Comparison of ENCODE assay signal across 8 mouse cellular contexts in the genomic region with DNA sequence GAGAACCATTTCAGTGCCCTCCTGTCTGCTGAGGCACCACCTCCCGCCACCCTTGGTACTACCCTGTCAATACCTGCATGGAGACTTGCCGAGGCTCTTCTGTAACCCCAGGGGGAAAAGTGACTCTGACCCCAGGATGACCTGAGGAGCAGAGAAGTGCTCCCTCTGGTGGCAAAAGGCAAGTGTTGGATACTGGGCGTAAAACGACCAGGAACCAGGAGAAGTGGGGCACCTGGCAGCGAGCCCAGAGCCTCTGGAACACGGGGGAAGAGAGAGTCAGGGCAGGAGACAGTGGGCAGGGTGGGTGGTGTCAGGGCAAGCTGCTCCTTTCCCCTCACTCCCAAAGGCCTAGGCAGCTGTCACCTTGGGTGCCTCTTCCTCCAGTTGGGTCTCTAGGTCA. TPM values are rescaled to one million over a fixed set of nuclear protein-coding genes. Genes with fewer than 3 reads are reported as not detected.
DNase-seq lines count a peak whose midpoint lies in the region; ATAC-seq and TF ChIP-seq lines count a peak whose summit lies in the region.

No protein-coding gene starts in this region.

- H3K4me1 ChIP-seq in forebrain, embryonic 12.5 days: peaks cover 49% of the 10 kb centered on the region
- H3K4me1 ChIP-seq in forebrain, embryonic 16.5 days (replicated peaks; ENCODE audit: control insufficient read depth, insufficient read depth, low read length): peaks cover 33% of the 10 kb centered on the region
- peaks cover 22% of the 10 kb centered on the region for H3K4me1 ChIP-seq in heart, postnatal 0 days (ENCODE audit: control insufficient read depth, insufficient read depth)

- no peaks in the 10 kb centered on the region for H3K9me3 ChIP-seq in forebrain, embryonic 12.5 days
- H3K9me3 ChIP-seq in forebrain, embryonic 16.5 days (ENCODE audit: control insufficient read depth, low read length): no peaks in the 10 kb centered on the region
- no peaks in the 10 kb centered on the region for H3K9me3 ChIP-seq in heart, postnatal 0 days (replicated peaks; ENCODE audit: control insufficient read depth, low read length)

- no peak overlapping the region for H3K4me3 ChIP-seq in forebrain, embryonic 12.5 days (replicated peaks)
- H3K4me3 ChIP-seq in forebrain, embryonic 16.5 days (replicated peaks; ENCODE audit: low read length): no peak overlapping the region
- no peak overlapping the region for H3K4me3 ChIP-seq in heart, postnatal 0 days (ENCODE audit: low read depth, low read length)

- H3K27me3 ChIP-seq in forebrain, embryonic 12.5 days: no peaks in the 10 kb centered on the region
- H3K27me3 ChIP-seq in forebrain, embryonic 16.5 days (replicated peaks; ENCODE audit: control insufficient read depth, insufficient read depth, low read length): no peaks in the 10 kb centered on the region
- no peaks in the 10 kb centered on the region for H3K27me3 ChIP-seq in heart, postnatal 0 days (ENCODE audit: control insufficient read depth, insufficient read depth, low read length)

- no peak for ATAC-seq in forebrain, embryonic 12.5 days (ENCODE audit: low FRiP score)
- no peak for ATAC-seq in forebrain, embryonic 16.5 days
- ATAC-seq in heart, postnatal 0 days (ENCODE audit: insufficient read depth, low read depth): peak; percentile 5; the same call in 1 of the 2 replicates

- TF ChIP-seq EP300 in heart, postnatal 0 days (IDR thresholded peaks at IDR 0.05; ENCODE audit: low read depth): no peak

- peak; percentile 80 for TF ChIP-seq CTCF in heart, postnatal 0 days (IDR thresholded peaks at IDR 0.05; ENCODE audit: low read depth)

- peaks cover 39% of the 10 kb centered on the region for H3K36me3 ChIP-seq in forebrain, embryonic 12.5 days (replicated peaks)
- no peaks in the 10 kb centered on the region; the same call in 1 of the 2 replicates for H3K36me3 ChIP-seq in forebrain, embryonic 16.5 days (ENCODE audit: control insufficient read depth, insufficient read depth)
- H3K36me3 ChIP-seq in heart, postnatal 0 days (replicated peaks; ENCODE audit: control insufficient read depth, insufficient read depth, low read length): no peaks in the 10 kb centered on the region; the same call in 1 of the 2 replicates

- no peak overlapping the region for H3K4me2 ChIP-seq in forebrain, embryonic 12.5 days
- H3K4me2 ChIP-seq in forebrain, embryonic 16.5 days (ENCODE audit: low read length): no peak overlapping the region
- no peak overlapping the region for H3K4me2 ChIP-seq in heart, postnatal 0 days (ENCODE audit: low read depth, low read length)

- no peak overlapping the region for H3K27ac ChIP-seq in forebrain, embryonic 12.5 days
- no peak overlapping the region for H3K27ac ChIP-seq in forebrain, embryonic 16.5 days (ENCODE audit: low read length)
- H3K27ac ChIP-seq in heart, postnatal 0 days (ENCODE audit: low read depth): no peak overlapping the region

- H3K9ac ChIP-seq in forebrain, embryonic 12.5 days: 0 out of 2 replicates have a peak overlapping the region, but pooled peaks have one; percentile 36
- H3K9ac ChIP-seq in forebrain, embryonic 16.5 days (replicated peaks; ENCODE audit: low read depth, low read length): no peak overlapping the region
- H3K9ac ChIP-seq in heart, postnatal 0 days (replicated peaks; ENCODE audit: low read depth, low read length): no peak overlapping the region

- peak; percentile 57 for DNase-seq in ovary, postnatal 36 days (ENCODE audit: low spot score)
- no peak for DNase-seq in ovary, adult 18-20 months (ENCODE audit: low spot score)
- peak; percentile 75 for DNase-seq in cerebellum, adult 8-10 months
- DNase-seq in heart, postnatal 0 days (ENCODE audit: low spot score): peak; percentile 75
- DNase-seq in lung, postnatal 4 days: peak; percentile 73 to 81
- no peak for DNase-seq in layer of hippocampus, adult 11-12 months (ENCODE audit: low spot score)

- WGBS in forebrain, embryonic 12.5 days: 30% methylated on average over 6 of the region's 6 CpGs
- 23% methylated on average over 6 of the region's 6 CpGs for WGBS in forebrain, embryonic 16.5 days
- WGBS in heart, postnatal 0 days: 18% methylated on average over 6 of the region's 6 CpGs

RNA-seq across cellular contexts. Expression of a gene that starts 2.9 kb away (rescaled TPM):
- 57.4 and 60.9 TPM in 2 replicates for polyA plus RNA-seq in forebrain, embryonic 12.5 days (2016; fragmentation: Nextera tagmentation; extraction: Ambion mirVana)
- 88.4 and 111 TPM in 2 replicates for polyA plus RNA-seq in forebrain, embryonic 16.5 days (2015; fragmentation: Nextera tagmentation; extraction: Ambion mirVana)
- 9.7 and 17.7 TPM in 2 replicates for total RNA-seq in heart, postnatal 0 days (2014; rRNA removed; ENCODE audit: low replicate concordance)
- polyA plus RNA-seq in heart, postnatal 0 days (2015; fragmentation: Nextera tagmentation; extraction: Ambion mirVana): 11.8 and 13.1 TPM in 2 replicates

RNA-seq across cellular contexts. Expression of a gene that starts 3.2 kb away (rescaled TPM):
- 16.9 and 18.8 TPM in 2 replicates for polyA plus RNA-seq in forebrain, embryonic 12.5 days (2016; fragmentation: Nextera tagmentation; extraction: Ambion mirVana)
- polyA plus RNA-seq in forebrain, embryonic 16.5 days (2015; fragmentation: Nextera tagmentation; extraction: Ambion mirVana): 7.9 and 9.9 TPM in 2 replicates
- total RNA-seq in heart, postnatal 0 days (2014; rRNA removed; ENCODE audit: low replicate concordance): 0.15 and 2.0 TPM in 2 replicates
- polyA plus RNA-seq in heart, postnatal 0 days (2015; fragmentation: Nextera tagmentation; extraction: Ambion mirVana): 1.7 and 2.3 TPM in 2 replicates

RNA-seq across cellular contexts. Expression of a gene that starts 6.6 kb away (rescaled TPM):
- polyA plus RNA-seq in forebrain, embryonic 12.5 days (2016; fragmentation: Nextera tagmentation; extraction: Ambion mirVana): 950 and 986 TPM in 2 replicates
- 684 and 749 TPM in 2 replicates for polyA plus RNA-seq in forebrain, embryonic 16.5 days (2015; fragmentation: Nextera tagmentation; extraction: Ambion mirVana)
- total RNA-seq in heart, postnatal 0 days (2014; rRNA removed; ENCODE audit: low replicate concordance): 302 and 309 TPM in 2 replicates
- polyA plus RNA-seq in heart, postnatal 0 days (2015; fragmentation: Nextera tagmentation; extraction: Ambion mirVana): 880 and 926 TPM in 2 replicates

RNA-seq across cellular contexts. Expression of a gene that starts 11.3 kb away (rescaled TPM):
- polyA plus RNA-seq in forebrain, embryonic 12.5 days (2016; fragmentation: Nextera tagmentation; extraction: Ambion mirVana): 20.5 and 22.5 TPM in 2 replicates
- polyA plus RNA-seq in forebrain, embryonic 16.5 days (2015; fragmentation: Nextera tagmentation; extraction: Ambion mirVana): 52.4 and 70.3 TPM in 2 replicates
- total RNA-seq in heart, postnatal 0 days (2014; rRNA removed; ENCODE audit: low replicate concordance): 0.27 and 3.2 TPM in 2 replicates
- polyA plus RNA-seq in heart, postnatal 0 days (2015; fragmentation: Nextera tagmentation; extraction: Ambion mirVana): 1.7 and 1.8 TPM in 2 replicates

RNA-seq across cellular contexts. Expression of a gene that starts 14.4 kb away (rescaled TPM):
- polyA plus RNA-seq in forebrain, embryonic 12.5 days (2016; fragmentation: Nextera tagmentation; extraction: Ambion mirVana): 16.2 and 18.3 TPM in 2 replicates
- 20.5 and 23.2 TPM in 2 replicates for polyA plus RNA-seq in forebrain, embryonic 16.5 days (2015; fragmentation: Nextera tagmentation; extraction: Ambion mirVana)
- total RNA-seq in heart, postnatal 0 days (2014; rRNA removed; ENCODE audit: low replicate concordance): 47.9 and 63.8 TPM in 2 replicates
- 157 and 159 TPM in 2 replicates for polyA plus RNA-seq in heart, postnatal 0 days (2015; fragmentation: Nextera tagmentation; extraction: Ambion mirVana)

Comparison
In these comparisons a context has a peak if more than half of its experiments do, and no peak if none do; other contexts are left out.
1. DNase-seq: peak in ovary, postnatal 36 days (single experiment), cerebellum, adult 8-10 months (single experiment), heart, postnatal 0 days (single experiment) and lung, postnatal 4 days (2 of 2); none in ovary, adult 18-20 months (single experiment) and layer of hippocampus, adult 11-12 months (single experiment).